Mouse (Mus musculus): ENCODE results near the gene Dab2ip.

DNA sequence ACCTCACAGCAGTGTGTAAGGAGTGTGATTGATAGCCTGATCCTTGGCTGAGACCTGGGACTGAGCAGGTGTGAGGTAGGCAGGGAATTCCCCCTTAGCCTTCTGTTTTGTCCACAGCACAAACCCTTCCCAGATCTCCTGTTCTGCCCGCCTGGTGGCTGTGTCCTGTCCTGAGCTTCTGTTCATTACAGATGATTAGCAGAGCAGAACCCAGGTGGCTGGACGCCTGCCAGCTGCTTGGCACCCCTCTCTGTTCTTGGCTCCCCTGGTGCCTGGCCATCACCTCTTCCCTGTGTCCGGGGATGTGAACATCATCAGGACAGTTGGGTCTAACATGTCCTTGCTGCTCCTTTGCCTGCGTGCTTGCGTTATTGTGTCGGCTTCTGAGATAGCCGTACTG lies 165.6 kb downstream of the Dab2ip start:
- TF ChIP-seq MAX (IDR thresholded peaks at IDR 0.05; ENCODE audit: low read depth) (no peak), E2F4 (IDR thresholded peaks at IDR 0.05; ENCODE audit: insufficient read depth) (no peak), POLR2A (IDR thresholded peaks at IDR 0.05; ENCODE audit: insufficient read length, low read depth) (no peak), TCF12 (IDR thresholded peaks at IDR 0.05; ENCODE audit: insufficient read depth, poor library complexity, severe bottlenecking) (no peak), POLR2AphosphoS2 (IDR thresholded peaks at IDR 0.05; ENCODE audit: insufficient read length, low read depth) (no peak), MYOG (IDR thresholded peaks at IDR 0.05; ENCODE audit: control insufficient read depth in 1 of 3, insufficient read depth in 1 of 3, insufficient read length in 2 of 3, low read depth in 2 of 3) (no peak), CEBPB (IDR thresholded peaks at IDR 0.05; ENCODE audit: insufficient read depth, poor library complexity, severe bottlenecking) (no peak), REST (IDR thresholded peaks at IDR 0.05; ENCODE audit: insufficient read depth, insufficient read length) (no peak), USF1 (IDR thresholded peaks at IDR 0.05; ENCODE audit: low read depth) (no peak), SRF (IDR thresholded peaks at IDR 0.05; ENCODE audit: control insufficient read depth, insufficient read length, low read depth) (no peak)

Measured in myocyte (in vitro differentiated cells).